Mouse (Mus musculus) thymus, adult 2 months (tissue): ENCODE measurements around the gene Acnat2. TPM values are rescaled to one million over a fixed set of nuclear protein-coding genes. Genes with fewer than 3 reads are reported as not detected.
"Not testable (repeated sequence)": the region's sequence is repeated elsewhere in the genome, so short reads cannot be mapped to it uniquely, and the experiment has no call there.

Source experiments
- DNase-seq: peaks from one replicate; pipeline ENCODE4 v3.0.0; 2021
- H3K27ac ChIP-seq: fragments of 200-500 bp; 2 replicates; pipeline ENCODE4 v1.5.1; 2012; ENCODE audit warnings: low read length, control low read depth; ENCODE audit not compliant: control insufficient read depth, insufficient read depth
- H3K27me3 ChIP-seq: fragments of 200-500 bp; 2 replicates; pipeline ENCODE4 v1.6.1; 2012; ENCODE audit warnings: mild to moderate bottlenecking, low read length, moderate library complexity, mixed read lengths; ENCODE audit not compliant: control insufficient read depth, insufficient read depth
- H3K36me3 ChIP-seq: fragments of 200-500 bp; 2 replicates; pipeline ENCODE4 v1.6.1; 2012; ENCODE audit warnings: mild to moderate bottlenecking, low read length, moderate library complexity; ENCODE audit not compliant: control insufficient read depth, insufficient read depth
- H3K4me1 ChIP-seq: fragments of 200-500 bp; replicated peaks from 2 replicates; pipeline ENCODE4 v1.6.1; 2012; ENCODE audit warnings: low read length; ENCODE audit not compliant: control insufficient read depth, insufficient read depth
- H3K4me3 ChIP-seq: fragments of 200-500 bp; 2 replicates; pipeline ENCODE4 v1.5.1; 2012; ENCODE audit warnings: mild to moderate bottlenecking, low read length, control low read depth, moderate library complexity; ENCODE audit not compliant: control insufficient read depth, insufficient read depth
- CTCF ChIP-seq: fragments of 200-500 bp; IDR thresholded peaks from 2 replicates; pipeline ENCODE4 v1.5.1; 2012; ENCODE audit warnings: mild to moderate bottlenecking, control low read depth, low read length, moderate library complexity, borderline replicate concordance; ENCODE audit not compliant: control insufficient read depth, poor library complexity, insufficient read depth; ENCODE audit errors: extremely low read depth
- POLR2A ChIP-seq: fragments of 200-500 bp; IDR thresholded peaks from 2 replicates; pipeline ENCODE4 v1.6.1; 2012; ENCODE audit warnings: mild to moderate bottlenecking, low read length, control low read depth, moderate library complexity; ENCODE audit not compliant: control insufficient read depth, poor library complexity, insufficient read depth; ENCODE audit errors: extremely low read depth
- WGBS: fragments of 180-500 bp; shearing (Covaris S2); methylation state at CpG from one replicate; pipeline ENCODE4 v1.1.7; 2018; 5-methylcytosine and 5-hydroxymethylcytosine counted together
- polyA plus RNA-seq: library from polyadenylated mRNA; depleted of rRNA; stranded (reverse); fragments of >200 nt; gene quantifications from 2 replicates; pipeline ENCODE4 v1.2.3, GENCODE M21; 2012; rRNA removed

The Acnat2 gene
- polyA plus RNA-seq, 1 experiment: not detected

DNA sequence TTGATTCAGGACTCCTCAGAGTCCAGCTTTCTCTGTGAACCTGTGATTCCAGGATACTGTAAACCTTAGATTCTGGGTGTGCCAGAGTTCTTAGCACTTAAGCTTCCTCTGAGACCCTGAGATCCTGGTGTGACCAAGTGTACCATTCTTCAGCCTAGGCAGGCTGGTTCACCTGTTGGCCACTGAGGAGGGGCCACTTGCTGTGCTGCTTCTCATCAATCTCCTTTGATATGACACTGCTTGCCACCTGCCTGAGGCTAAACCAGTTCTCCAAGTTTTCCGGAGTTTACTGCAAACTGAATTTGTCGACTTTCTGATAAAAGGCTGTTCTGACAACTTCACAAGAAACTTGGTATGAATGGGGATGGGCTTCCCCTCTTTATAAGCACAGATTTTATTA lies 50.9 kb downstream of the Acnat2 start:
- 82% methylated on average over 2 of the region's 2 CpGs for WGBS
- no peaks in the 10 kb centered on the region for H3K36me3 ChIP-seq
- DNase-seq: no peak
- no peak for TF ChIP-seq POLR2A
- TF ChIP-seq CTCF: no peak
- no peaks in the 10 kb centered on the region for H3K27me3 ChIP-seq
- no peak overlapping the region for H3K27ac ChIP-seq
- no peak overlapping the region for H3K4me3 ChIP-seq
- no peaks in the 10 kb centered on the region for H3K4me1 ChIP-seq

- DNase-seq: no peak
- no peak overlapping the region for H3K4me3 ChIP-seq
- no peak for TF ChIP-seq POLR2A
- no peak for TF ChIP-seq CTCF
- no peaks in the 10 kb centered on the region for H3K27me3 ChIP-seq
- H3K36me3 ChIP-seq: no peaks in the 10 kb centered on the region
- no peaks in the 10 kb centered on the region for H3K4me1 ChIP-seq
- 95% methylated on average over 4 of the region's 4 CpGs for WGBS
- H3K27ac ChIP-seq: no peak overlapping the region
These were observed 57.5 kb downstream of the Acnat2 start for GRCm38 (mm10) chr4:49350470-49350869.

- Histone ChIP-seq H3K4me3 (no peak overlapping the region), H3K36me3 (no peaks in the 10 kb centered on the region), H3K27me3 (no peaks in the 10 kb centered on the region), H3K27ac (no peak overlapping the region), H3K4me1 (no peaks in the 10 kb centered on the region)
- no peak for TF ChIP-seq POLR2A
- TF ChIP-seq CTCF: no peak
- DNase-seq: no peak
- WGBS: 88% methylated on average over 2 of the region's 2 CpGs
These were observed 59.3 kb downstream of the Acnat2 start for GRCm38 (mm10) chr4:49348677-49349076.

DNA sequence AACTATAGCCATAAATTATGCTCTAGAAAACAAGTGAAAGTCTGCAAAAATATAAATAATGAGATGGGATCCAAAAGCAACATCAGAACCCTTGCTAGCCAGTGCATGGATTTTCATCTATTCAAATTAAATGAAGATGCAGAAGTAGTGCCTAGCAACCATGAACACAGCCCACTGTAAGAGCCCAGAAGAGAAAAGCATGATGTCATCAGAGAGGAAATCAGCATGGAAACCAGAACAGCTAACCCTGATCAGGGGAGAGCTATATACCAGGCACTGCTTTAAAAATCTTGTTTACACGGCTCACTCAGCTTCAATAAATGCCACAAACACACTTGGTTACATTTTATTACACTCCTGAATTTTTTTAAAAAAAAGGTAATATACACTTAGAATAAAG lies 60.0 kb downstream of the Acnat2 start:
- not testable (repeated sequence) for H3K27me3 ChIP-seq, H3K4me1 ChIP-seq, H3K27ac ChIP-seq, H3K36me3 ChIP-seq, H3K4me3 ChIP-seq, DNase-seq
- 78% methylated on average over 1 of the region's 1 CpGs for WGBS

- not testable (repeated sequence) for H3K27me3 ChIP-seq, H3K36me3 ChIP-seq, H3K4me3 ChIP-seq, H3K27ac ChIP-seq, DNase-seq, H3K4me1 ChIP-seq
- 84% methylated on average over 3 of the region's 3 CpGs for WGBS
These were observed 67.9 kb downstream of the Acnat2 start for GRCm38 (mm10) chr4:49340091-49340490.

GRCm38 (mm10) chr4:49337949-49338348 lies 70.0 kb downstream of the Acnat2 start:
- H3K27me3 ChIP-seq, H3K36me3 ChIP-seq, H3K27ac ChIP-seq, H3K4me1 ChIP-seq, DNase-seq, H3K4me3 ChIP-seq: not testable (repeated sequence)
- 86% methylated on average over 3 of the region's 4 CpGs for WGBS

Other genes starting within 250 kb of the Acnat2 start
- 0.19 TPM in 1 of 2 replicates, not detected in the other for gene Acnat1, start 65.8 kb upstream of the Acnat2 start, polyA plus RNA-seq
- gene Baat, start 98.4 kb upstream of the Acnat2 start, polyA plus RNA-seq: 0.14 TPM in 1 of 2 replicates, not detected in the other
- gene Mrpl50, start 112.9 kb upstream of the Acnat2 start, polyA plus RNA-seq: 3.7 and 4.2 TPM in 2 replicates
- gene Zfp189, start 113.0 kb upstream of the Acnat2 start, polyA plus RNA-seq: 1.7 and 1.9 TPM in 2 replicates
- 3.7 and 4.2 TPM in 2 replicates for gene Aldob, start 141.4 kb upstream of the Acnat2 start, polyA plus RNA-seq
- gene Tmem246, start 189.7 kb upstream of the Acnat2 start, polyA plus RNA-seq: 8.4 and 12.1 TPM in 2 replicates
- 34.4 and 34.6 TPM in 2 replicates for gene Rnf20, start 223.9 kb upstream of the Acnat2 start, polyA plus RNA-seq